Mouse (Mus musculus) thymus, postnatal 14 days (tissue): ENCODE measurements around the gene Abcf2.
A peak's percentile ranks its signal among the peaks of the same experiment; 100 is the strongest.

Experiments used
- DNase-seq: peaks from one replicate; pipeline ENCODE4 v3.0.0; 2021

Gene Abcf2

GRCm38 (mm10) chr5:24601911-24602750, 24.9 kb upstream of the Abcf2 start:
- DNase-seq = no peak

GRCm38 (mm10) chr5:24601071-24601835, 24.0 kb upstream of the Abcf2 start:
- no peak for DNase-seq

- DNase-seq = no peak
These were observed 23.0 kb upstream of the Abcf2 start for GRCm38 (mm10) chr5:24600236-24600635.

- DNase-seq = no peak
These were observed 21.9 kb upstream of the Abcf2 start for GRCm38 (mm10) chr5:24599137-24599536.

- peak; percentile 81 for DNase-seq
These were observed 21.3 kb upstream of the Abcf2 start for GRCm38 (mm10) chr5:24598570-24599006.

GRCm38 (mm10) chr5:24597901-24598569, 20.8 kb upstream of the Abcf2 start:
- DNase-seq = no peak

- peak; percentile 77 for DNase-seq
These were observed 20.0 kb upstream of the Abcf2 start for GRCm38 (mm10) chr5:24597221-24597728.

- DNase-seq = no peak
These were observed 19.4 kb upstream of the Abcf2 start for GRCm38 (mm10) chr5:24596519-24597171.

- DNase-seq = no peak
These were observed 18.6 kb upstream of the Abcf2 start for GRCm38 (mm10) chr5:24595786-24596380.

- no peak for DNase-seq
These were observed 18.0 kb upstream of the Abcf2 start for GRCm38 (mm10) chr5:24595261-24595660.

GRCm38 (mm10) chr5:24594346-24594745, 17.1 kb upstream of the Abcf2 start:
- no peak for DNase-seq

GRCm38 (mm10) chr5:24593928-24594327, 16.7 kb upstream of the Abcf2 start:
- DNase-seq = no peak

- no peak for DNase-seq
These were observed 16.0 kb upstream of the Abcf2 start for GRCm38 (mm10) chr5:24593230-24593629.

- no peak for DNase-seq
These were observed 15.3 kb upstream of the Abcf2 start for GRCm38 (mm10) chr5:24592471-24593160.

- DNase-seq = no peak
These were observed 14.7 kb upstream of the Abcf2 start for GRCm38 (mm10) chr5:24591796-24592470.

GRCm38 (mm10) chr5:24591268-24591721, 14.0 kb upstream of the Abcf2 start:
- DNase-seq = no peak

- DNase-seq = no peak
These were observed 12.5 kb upstream of the Abcf2 start for GRCm38 (mm10) chr5:24589511-24590500.

- no peak for DNase-seq
These were observed 9.9 kb upstream of the Abcf2 start for GRCm38 (mm10) chr5:24587200-24587577.

- DNase-seq = peak; percentile 89
These were observed 9.4 kb upstream of the Abcf2 start, which contains the start of gene Chpf2 for GRCm38 (mm10) chr5:24586547-24587199. Gene Chpf2 (plus strand): TSS chr5:24586741.
